Mouse (Mus musculus) stomach, embryonic 15.5 days (tissue): ENCODE data around the gene Mkrn1. TPM values are rescaled to one million over a fixed set of nuclear protein-coding genes. Genes with fewer than 3 reads are reported as not detected.
"Not testable (repeated sequence)": the region's sequence is repeated elsewhere in the genome, so short reads cannot be mapped to it uniquely, and the experiment has no call there.

Experiments used
- ATAC-seq: fragments of 200-750 bp; cut with Nextera tagmentation; 2 replicates; pipeline ENCODE4 v1.8.0; 2017; ENCODE audit warnings: low read depth, moderate number of reproducible peaks, moderate TSS enrichment; ENCODE audit not compliant: insufficient read depth, low FRiP score
- H3K27ac ChIP-seq: fragments of 300-500 bp; sonication (generic); 2 replicates; pipeline ENCODE4 v1.5.1; 2015; ENCODE audit warnings: mild to moderate bottlenecking, inconsistent platforms
- H3K27me3 ChIP-seq: fragments of 300-500 bp; sonication (generic); replicated peaks from 2 replicates; pipeline ENCODE4 v1.6.1; 2015; ENCODE audit warnings: inconsistent platforms
- H3K36me3 ChIP-seq: fragments of 300-500 bp; sonication (generic); 2 replicates; pipeline ENCODE4 v1.6.1; 2015; ENCODE audit warnings: inconsistent platforms
- H3K4me1 ChIP-seq: fragments of 300-500 bp; sonication (generic); 2 replicates; pipeline ENCODE4 v1.6.1; 2015; ENCODE audit warnings: inconsistent platforms
- H3K4me2 ChIP-seq: fragments of 300-500 bp; sonication (generic); 2 replicates; pipeline ENCODE4 v1.6.1; 2015; ENCODE audit warnings: mild to moderate bottlenecking, inconsistent platforms
- H3K4me3 ChIP-seq: fragments of 300-500 bp; sonication (generic); replicated peaks from 2 replicates; pipeline ENCODE4 v1.5.1; 2015; ENCODE audit warnings: inconsistent platforms
- H3K9ac ChIP-seq: fragments of 300-500 bp; sonication (generic); 2 replicates; pipeline ENCODE4 v1.6.1; 2015; ENCODE audit warnings: inconsistent platforms
- H3K9me3 ChIP-seq: fragments of 300-500 bp; sonication (generic); 2 replicates; pipeline ENCODE4 v1.6.1; 2016; ENCODE audit warnings: inconsistent platforms
- WGBS: fragments of 180-500 bp; shearing (Covaris S2); methylation state at CpG from one replicate; pipeline ENCODE4 v1.1.7; 2015; 5-methylcytosine and 5-hydroxymethylcytosine counted together
- polyA plus RNA-seq: library from polyadenylated mRNA; unstranded; fragments of >200 nt; fragmentation: Nextera tagmentation; extraction: Ambion mirVana; gene quantifications from 2 replicates; pipeline ENCODE4 v1.2.1, GENCODE M21; 2015

Mkrn1 gene
- polyA plus RNA-seq, 1 experiment from 2014 or later, result 74.9 TPM

DNA sequence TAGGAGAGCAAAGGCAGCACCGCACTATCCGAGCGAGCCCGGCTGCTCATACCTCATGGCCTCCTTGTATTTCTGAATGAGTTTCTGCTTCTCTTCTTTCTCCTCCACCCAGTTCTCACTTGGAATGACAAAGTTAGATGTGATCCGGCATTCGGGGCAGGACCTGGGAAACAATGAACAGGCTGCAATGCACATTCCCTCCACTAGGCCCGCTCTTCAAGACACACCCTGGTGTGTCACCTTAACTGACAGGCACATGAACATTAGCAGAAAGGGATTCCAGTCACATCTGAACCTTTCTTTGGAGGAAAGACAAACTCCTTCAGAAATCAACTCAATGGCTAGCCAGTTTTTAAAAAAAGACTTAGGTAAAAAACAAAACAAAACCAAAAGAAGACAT is 19.9 kb downstream of the Mkrn1 start:
- Histone ChIP-seq H3K9me3 (no peaks in the 10 kb centered on the region), H3K27me3 (no peaks in the 10 kb centered on the region), H3K4me3 (no peak overlapping the region), H3K4me1 (no peaks in the 10 kb centered on the region), H3K27ac (no peak overlapping the region), H3K9ac (no peak overlapping the region), H3K4me2 (no peak overlapping the region), H3K36me3 (0 out of 2 replicates have a peak, but pooled peaks cover 6% of the 10 kb centered on the region)
- ATAC-seq, result no peak
- WGBS, result 70% methylated on average over 7 of the region's 7 CpGs

DNA sequence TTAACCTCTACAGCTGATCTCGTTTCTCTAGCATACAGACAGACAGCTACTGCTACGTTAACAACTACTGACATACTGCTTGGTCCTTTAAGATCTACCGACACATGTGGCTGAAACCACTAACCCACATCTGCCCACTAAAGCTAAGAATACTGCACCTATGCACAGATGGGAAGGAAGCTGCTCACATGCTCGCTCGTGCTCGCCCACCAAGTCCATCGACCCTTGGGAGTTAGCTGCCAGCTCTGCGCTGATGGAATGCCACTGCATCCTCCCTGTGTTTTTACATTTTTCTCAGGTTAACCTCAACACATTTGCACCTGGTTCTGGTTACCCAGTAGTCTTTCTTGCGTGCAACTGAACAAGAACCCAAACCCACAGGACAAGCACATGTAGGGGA is 21.9 kb downstream of the Mkrn1 start:
- ATAC-seq, result no peak
- Histone ChIP-seq H3K27ac (no peak overlapping the region), H3K9ac (no peak overlapping the region), H3K4me3 (no peak overlapping the region), H3K36me3 (0 out of 2 replicates have a peak, but pooled peaks cover 3% of the 10 kb centered on the region), H3K4me1 (no peaks in the 10 kb centered on the region), H3K9me3 (no peaks in the 10 kb centered on the region), H3K27me3 (no peaks in the 10 kb centered on the region), H3K4me2 (no peak overlapping the region)
- 89% methylated on average over 9 of the region's 9 CpGs for WGBS

DNA sequence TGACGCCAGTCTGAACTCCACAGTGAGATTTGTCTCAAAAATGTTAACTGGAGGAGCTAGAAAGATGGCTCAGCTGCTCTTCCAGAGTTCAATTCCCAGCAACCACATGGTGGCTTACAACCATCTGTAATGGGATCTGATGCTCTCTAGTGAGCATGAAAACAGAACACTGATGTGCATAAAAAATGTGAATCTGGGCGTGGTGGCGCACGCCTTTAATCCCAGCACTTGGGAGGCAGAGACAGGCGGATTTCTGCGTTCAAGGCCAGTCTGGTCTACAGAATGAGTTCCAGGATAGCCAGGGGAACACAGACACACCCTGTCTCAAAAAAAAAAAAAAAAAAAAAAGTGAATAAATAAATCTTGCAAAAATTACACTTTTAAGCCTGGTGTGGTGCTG is 23.2 kb downstream of the Mkrn1 start:
- Histone ChIP-seq H3K4me1 (no peaks in the 10 kb centered on the region), H3K4me3 (no peak overlapping the region), H3K9ac (no peak overlapping the region), H3K9me3 (no peaks in the 10 kb centered on the region), H3K36me3 (0 out of 2 replicates have a peak, but pooled peaks cover 3% of the 10 kb centered on the region), H3K27ac (no peak overlapping the region), H3K27me3 (no peaks in the 10 kb centered on the region), H3K4me2 (no peak overlapping the region)
- WGBS, result 92% methylated on average over 6 of the region's 6 CpGs
- no peak for ATAC-seq

DNA sequence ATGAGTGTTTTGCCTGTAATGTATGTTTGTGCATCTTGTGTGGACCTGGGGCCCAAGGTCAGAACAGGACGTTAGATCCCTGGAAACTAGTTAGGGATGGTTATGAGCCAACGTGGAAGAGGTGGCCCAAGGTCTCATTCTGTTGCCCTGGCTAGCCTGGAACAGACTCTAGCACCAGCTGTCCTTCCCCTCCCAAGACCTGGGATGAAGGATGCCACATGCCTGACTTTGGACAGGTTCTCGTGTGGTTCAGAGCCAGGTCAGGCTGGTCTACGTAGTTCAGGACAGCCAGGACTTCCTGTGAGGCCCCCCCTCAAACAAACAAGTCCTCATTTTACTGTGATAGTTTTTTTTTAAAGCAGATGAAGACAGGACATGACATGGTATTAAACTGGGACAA is 24.3 kb downstream of the Mkrn1 start:
- 0 out of 2 replicates have a peak, but pooled peaks cover 3% of the 10 kb centered on the region for H3K36me3 ChIP-seq
- H3K27me3 ChIP-seq, result no peaks in the 10 kb centered on the region
- ATAC-seq, result no peak
- no peak overlapping the region for H3K4me2 ChIP-seq
- no peak overlapping the region for H3K9ac ChIP-seq
- H3K9me3 ChIP-seq, result no peaks in the 10 kb centered on the region
- no peak overlapping the region for H3K27ac ChIP-seq
- H3K4me1 ChIP-seq, result no peaks in the 10 kb centered on the region
- 64% methylated on average over 4 of the region's 4 CpGs for WGBS
- H3K4me3 ChIP-seq, result no peak overlapping the region

DNA sequence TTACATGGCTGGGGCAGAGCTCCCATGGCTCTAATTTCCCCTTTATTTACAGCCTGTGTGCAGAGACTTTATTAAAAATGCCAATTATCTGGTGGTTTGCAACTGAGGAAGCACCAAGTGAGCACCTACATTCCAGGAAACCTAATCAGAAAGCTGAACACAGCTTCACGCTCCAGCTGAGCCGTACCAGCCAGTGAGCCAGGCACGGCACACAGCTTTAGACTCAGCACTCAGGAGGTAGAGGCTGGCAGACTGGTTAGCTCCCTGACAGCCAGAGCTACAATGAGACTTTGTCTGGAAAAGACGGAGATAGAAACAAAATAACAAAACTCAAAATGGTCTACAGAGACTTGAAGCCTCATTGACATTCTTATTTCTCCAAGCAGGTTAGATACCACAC is 24.8 kb downstream of the Mkrn1 start:
- 86% methylated on average over 4 of the region's 4 CpGs for WGBS

DNA sequence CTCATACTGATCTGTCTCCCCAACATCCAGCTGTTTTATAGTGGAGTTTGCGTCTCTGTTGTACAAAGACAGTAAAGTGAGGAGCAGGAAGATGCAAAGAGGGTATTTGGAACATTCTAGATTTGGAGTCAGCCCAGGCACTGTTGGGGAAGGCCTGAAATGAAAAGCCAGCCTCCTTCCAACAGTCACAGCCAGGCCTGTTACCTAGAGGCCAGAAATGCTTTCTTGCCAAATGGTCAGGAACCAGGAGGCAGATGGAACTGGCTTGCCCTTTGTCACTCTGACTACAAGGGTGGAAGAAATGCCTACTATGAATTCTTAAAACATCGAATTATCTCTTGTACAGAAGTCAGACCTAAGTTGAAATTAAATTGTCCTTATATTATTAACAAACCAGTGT is 30.3 kb downstream of the Mkrn1 start:
- no peaks in the 10 kb centered on the region for H3K4me1 ChIP-seq
- WGBS, result 89% methylated on average over 2 of the region's 2 CpGs
- no peaks in the 10 kb centered on the region for H3K27me3 ChIP-seq
- no peak overlapping the region for H3K9ac ChIP-seq
- H3K4me3 ChIP-seq, result no peak overlapping the region
- H3K9me3 ChIP-seq, result no peaks in the 10 kb centered on the region
- H3K4me2 ChIP-seq, result no peak overlapping the region
- no peak for ATAC-seq
- no peak overlapping the region for H3K27ac ChIP-seq
- H3K36me3 ChIP-seq, result no peaks in the 10 kb centered on the region

More for the DNA sequence above, 24.8 kb downstream of the Mkrn1 start:
- Histone ChIP-seq H3K4me2 (no peak overlapping the region), H3K4me1 (no peaks in the 10 kb centered on the region), H3K27ac (no peak overlapping the region), H3K36me3 (0 out of 2 replicates have a peak, but pooled peaks cover 3% of the 10 kb centered on the region), H3K9ac (no peak overlapping the region), H3K4me3 (no peak overlapping the region), H3K27me3 (no peaks in the 10 kb centered on the region), H3K9me3 (no peaks in the 10 kb centered on the region)
- no peak for ATAC-seq

DNA sequence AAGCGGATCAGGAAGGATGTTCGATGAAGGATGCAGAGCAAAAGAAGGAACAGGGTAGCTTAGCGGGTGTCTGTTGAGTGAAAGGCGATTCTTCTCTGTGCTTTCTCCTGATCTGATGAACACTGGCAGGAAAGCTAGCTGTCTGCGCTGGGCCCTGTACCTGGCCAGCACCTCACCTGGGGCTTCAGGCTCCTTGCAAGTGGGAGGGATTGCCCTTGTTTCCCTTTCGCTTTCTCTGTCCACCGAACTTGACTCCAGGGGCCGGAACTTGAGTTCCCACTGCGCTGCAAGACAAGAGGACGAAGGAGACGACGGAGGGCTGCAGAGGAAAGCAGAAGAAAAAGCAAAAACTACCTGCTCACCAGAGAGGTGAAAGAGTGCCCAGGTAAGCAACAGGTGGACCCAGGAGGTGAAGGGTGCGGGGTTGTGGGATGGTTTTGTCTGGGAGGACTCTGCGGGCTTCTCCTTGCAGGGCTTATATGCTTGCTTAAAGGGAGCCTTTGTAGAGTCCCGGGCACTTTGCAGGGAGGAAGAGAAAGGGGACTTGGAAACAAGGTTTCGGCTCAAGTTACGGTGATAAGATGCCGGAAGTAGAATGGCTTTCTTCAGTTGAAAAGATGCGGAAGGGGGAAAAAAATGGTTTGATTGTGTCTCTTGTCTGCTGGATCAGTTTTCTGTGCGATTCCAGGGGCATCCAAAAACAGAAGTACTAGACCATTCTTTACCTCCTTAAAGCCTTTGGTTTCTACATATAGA is 39.0 kb downstream of the Mkrn1 start, which contains the start of gene Rab19:
Gene Rab19 (plus strand): TSS at position 51 of the 756 bp plus-strand sequence.
- Histone ChIP-seq H3K36me3 (no peaks in the 10 kb centered on the region), H3K4me3 (peak within 1 kb of the TSS; percentile 42), H3K27ac (peak within 1 kb of the TSS; percentile 61), H3K4me2 (peak within 1 kb of the TSS; percentile 60), H3K27me3 (no peaks in the 10 kb centered on the region), H3K4me1 (peaks cover 4% of the 10 kb centered on the region; the same call in 1 of the 2 replicates), H3K9me3 (no peaks in the 10 kb centered on the region), H3K9ac (no peak within 1 kb of the TSS; the same call in 1 of the 2 replicates)
- WGBS, result 5% methylated on average over 20 of the region's 20 CpGs
- peak; percentile 21; the same call in 1 of the 2 replicates for ATAC-seq

DNA sequence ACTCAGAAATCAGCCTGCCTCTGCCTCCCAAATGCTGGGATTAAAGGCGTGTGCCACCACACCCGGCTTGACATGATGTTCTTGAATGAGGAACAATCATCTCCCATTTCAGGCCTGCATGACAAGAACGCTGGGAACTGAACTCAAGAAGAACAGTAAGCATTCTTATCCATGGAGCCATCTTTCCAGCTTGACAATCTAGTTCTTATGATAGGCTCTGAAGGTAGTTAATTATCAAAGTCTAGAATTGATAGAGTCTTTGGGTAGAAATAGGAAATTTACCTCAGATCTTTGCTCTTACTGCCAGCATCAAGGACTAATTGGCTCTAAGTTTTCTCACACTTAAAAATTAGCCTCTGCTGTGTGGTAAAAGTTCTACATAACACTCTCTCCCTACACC is 40.0 kb downstream of the Mkrn1 start:
- Histone ChIP-seq H3K4me2 (no peak overlapping the region), H3K36me3 (no peaks in the 10 kb centered on the region), H3K9ac (no peak overlapping the region), H3K9me3 (no peaks in the 10 kb centered on the region), H3K4me3 (no peak overlapping the region), H3K27ac (no peak overlapping the region), H3K4me1 (peaks cover 10% of the 10 kb centered on the region), H3K27me3 (no peaks in the 10 kb centered on the region)
- 82% methylated on average over 3 of the region's 3 CpGs for WGBS
- no peak for ATAC-seq

DNA sequence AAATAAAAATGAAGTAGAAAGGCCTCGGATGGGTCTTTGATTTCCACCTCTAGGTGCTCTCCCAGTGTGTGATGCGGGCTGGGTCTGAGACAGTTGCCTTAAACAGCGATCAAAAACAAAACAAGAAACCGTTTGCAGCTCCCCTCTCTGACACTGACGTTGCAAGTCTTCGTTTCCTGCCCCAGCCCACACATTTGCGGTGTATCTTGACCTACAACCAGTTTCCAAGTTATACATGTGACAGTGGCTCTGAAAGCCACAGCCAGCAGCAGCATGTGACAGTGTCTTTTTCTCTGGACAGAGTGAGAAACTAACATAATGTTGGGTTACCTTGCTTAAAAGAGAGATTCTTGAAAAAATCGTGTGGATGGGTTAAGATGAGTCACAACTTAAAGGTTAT is 40.5 kb downstream of the Mkrn1 start:
- Histone ChIP-seq H3K36me3 (no peaks in the 10 kb centered on the region), H3K9me3 (no peaks in the 10 kb centered on the region), H3K4me2 (no peak overlapping the region), H3K4me1 (peaks cover 10% of the 10 kb centered on the region), H3K9ac (no peak overlapping the region), H3K27me3 (no peaks in the 10 kb centered on the region), H3K27ac (no peak overlapping the region), H3K4me3 (no peak overlapping the region)
- no peak for ATAC-seq
- WGBS, result 67% methylated on average over 8 of the region's 8 CpGs

DNA sequence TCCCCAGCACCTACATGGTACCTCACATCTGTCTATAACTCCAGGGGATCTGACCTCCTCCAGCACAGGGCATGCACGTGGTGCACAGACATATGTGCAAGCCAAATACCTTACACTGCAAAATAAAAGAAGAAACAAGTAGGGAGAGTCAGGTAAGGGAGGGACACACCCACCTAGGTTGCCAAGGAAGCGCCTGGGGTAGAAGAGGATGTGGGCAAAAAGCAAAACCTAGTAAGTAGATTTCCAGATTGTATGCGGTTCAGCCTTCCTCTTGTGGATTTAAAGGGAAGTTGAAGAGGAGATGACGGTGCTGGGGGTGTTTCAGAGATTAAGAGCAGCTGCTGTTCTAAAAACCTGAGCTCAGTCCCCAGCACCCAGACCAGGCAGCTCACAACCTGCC is 41.0 kb downstream of the Mkrn1 start:
- ATAC-seq, result no peak
- H3K4me2 ChIP-seq, result no peak overlapping the region
- H3K9ac ChIP-seq, result no peak overlapping the region
- H3K9me3 ChIP-seq, result no peaks in the 10 kb centered on the region
- no peak overlapping the region for H3K27ac ChIP-seq
- 51% methylated on average over 4 of the region's 4 CpGs for WGBS
- H3K36me3 ChIP-seq, result no peaks in the 10 kb centered on the region
- H3K27me3 ChIP-seq, result no peaks in the 10 kb centered on the region
- H3K4me3 ChIP-seq, result no peak overlapping the region
- peaks cover 10% of the 10 kb centered on the region for H3K4me1 ChIP-seq

DNA sequence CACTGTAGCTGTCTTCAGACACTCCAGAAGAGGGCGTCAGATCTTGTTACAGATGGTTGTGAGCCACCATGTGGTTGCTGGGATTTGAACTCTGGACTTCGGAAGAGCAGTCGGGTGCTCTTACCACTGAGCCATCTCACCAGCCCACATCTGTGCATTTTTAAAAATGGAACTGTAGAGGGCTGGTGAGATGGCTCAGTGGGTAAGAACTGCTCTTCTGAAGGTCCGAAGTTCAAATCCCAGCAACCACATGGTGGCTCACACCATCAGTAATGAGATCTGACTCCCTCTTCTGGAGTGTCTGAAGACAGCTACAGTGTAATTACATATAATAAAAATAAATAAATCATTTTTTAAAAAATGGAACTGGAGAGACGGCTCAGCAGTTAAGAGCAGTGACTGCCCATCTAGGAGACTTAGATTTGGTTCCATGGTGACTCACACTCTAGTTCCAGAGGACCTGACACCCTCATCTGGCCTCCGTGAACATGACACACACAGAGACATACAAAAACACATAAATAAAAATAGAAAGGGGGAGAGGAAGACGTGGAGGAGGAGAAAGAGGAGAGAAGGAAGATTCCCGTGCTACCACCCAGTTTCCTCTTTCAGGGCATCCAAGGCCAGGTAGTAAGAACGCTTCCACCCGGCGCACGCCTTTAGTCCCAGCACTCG is 42.0 kb downstream of the Mkrn1 start:
- H3K4me1 ChIP-seq, result peaks cover 15% of the 10 kb centered on the region
- not testable (repeated sequence) for ATAC-seq, H3K9ac ChIP-seq, H3K9me3 ChIP-seq, H3K36me3 ChIP-seq, H3K27ac ChIP-seq, H3K4me2 ChIP-seq, H3K4me3 ChIP-seq, H3K27me3 ChIP-seq
- 74% methylated on average over 13 of the region's 13 CpGs for WGBS

DNA sequence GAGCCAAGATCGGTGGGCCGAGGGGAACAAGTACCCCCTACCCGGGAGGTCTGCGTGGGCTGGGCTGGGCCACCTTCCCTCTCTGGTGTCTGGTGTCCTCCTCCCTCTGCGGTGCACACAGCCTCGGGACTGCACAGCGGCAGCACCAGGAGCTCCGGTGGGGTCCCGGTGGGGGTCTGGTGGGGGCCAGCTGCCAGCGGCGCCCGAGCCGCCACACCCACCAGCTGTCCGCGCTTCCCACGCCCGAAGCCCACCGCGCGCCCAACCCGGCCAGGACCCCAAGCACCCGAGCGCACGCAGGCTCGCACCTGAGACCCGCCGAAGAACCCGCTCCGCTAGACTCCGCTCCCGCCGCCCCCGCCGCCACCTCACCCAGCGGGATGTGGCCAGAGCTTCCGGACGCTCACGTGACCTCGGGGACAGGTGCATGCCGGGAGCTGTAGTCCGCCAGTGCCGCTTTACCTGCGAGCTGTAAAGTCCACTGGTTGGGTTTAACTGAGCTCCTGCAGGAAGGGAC is 42.9 kb downstream of the Mkrn1 start, which contains the start of gene Slc37a3:
Gene Slc37a3 (minus strand): TSS at position 365 of the 517 bp plus-strand sequence.
- under 1% methylated on average over 41 of the region's 43 CpGs for WGBS
- Histone ChIP-seq H3K27ac (peak within 1 kb of the TSS; percentile 49; the same call in 1 of the 2 replicates), H3K4me1 (peaks cover 20% of the 10 kb centered on the region), H3K9me3 (no peaks in the 10 kb centered on the region), H3K36me3 (no peaks in the 10 kb centered on the region), H3K27me3 (no peaks in the 10 kb centered on the region), H3K4me3 (peak within 1 kb of the TSS; percentile 95), H3K4me2 (peak within 1 kb of the TSS; percentile 69), H3K9ac (peak within 1 kb of the TSS; percentile 76)
- peak; percentile 89 for ATAC-seq
